Mouse (Mus musculus) small intestine, adult 2 months (tissue): ENCODE measurements around the gene Pax2. TPM values are rescaled to one million over a fixed set of nuclear protein-coding genes. Genes with fewer than 3 reads are reported as not detected.
A peak's percentile ranks its signal among the peaks of the same experiment; 100 is the strongest.

Source experiments
- H3K27ac ChIP-seq: fragments of 200-500 bp; 2 replicates; pipeline ENCODE4 v1.5.1; 2012; ENCODE audit warnings: low read depth, low read length, control low read depth, inconsistent platforms; ENCODE audit not compliant: insufficient read depth
- H3K27me3 ChIP-seq: fragments of 200-500 bp; 2 replicates; pipeline ENCODE4 v1.6.1; 2012; ENCODE audit warnings: mild to moderate bottlenecking, moderate library complexity, low read length, inconsistent platforms; ENCODE audit not compliant: control insufficient read depth, insufficient read depth
- H3K36me3 ChIP-seq: fragments of 200-500 bp; 2 replicates; pipeline ENCODE4 v1.6.1; 2012; ENCODE audit warnings: mild to moderate bottlenecking, low read length, control low read depth, inconsistent platforms; ENCODE audit not compliant: control insufficient read depth, insufficient read depth
- H3K4me1 ChIP-seq: fragments of 200-500 bp; 2 replicates; pipeline ENCODE4 v1.6.1; 2012; ENCODE audit warnings: low read length, inconsistent platforms, mixed read lengths; ENCODE audit not compliant: control insufficient read depth, insufficient read depth, insufficient read length
- H3K4me3 ChIP-seq: fragments of 200-500 bp; 2 replicates; pipeline ENCODE4 v1.5.1; 2012; ENCODE audit warnings: low read depth, mild to moderate bottlenecking, control low read depth, inconsistent platforms, low read length, moderate library complexity
- CTCF ChIP-seq: fragments of 200-500 bp; IDR thresholded peaks from 2 replicates; pipeline ENCODE4 v1.5.1; 2012; ENCODE audit warnings: low read depth, mild to moderate bottlenecking, control low read depth, inconsistent platforms, low read length, moderate library complexity, mixed read lengths; ENCODE audit not compliant: insufficient replicate concordance, insufficient read length; ENCODE audit errors: extremely low read depth
- POLR2A ChIP-seq: fragments of 200-500 bp; IDR thresholded peaks from 2 replicates; pipeline ENCODE4 v1.6.1; 2012; ENCODE audit warnings: low read depth, mild to moderate bottlenecking, control low read depth, inconsistent platforms, low read length, moderate library complexity
- WGBS: fragments of 180-500 bp; shearing (Covaris S2); methylation state at CpG from one replicate; pipeline ENCODE4 v1.1.7; 2018; 5-methylcytosine and 5-hydroxymethylcytosine counted together
- polyA plus RNA-seq: library from polyadenylated mRNA; depleted of rRNA; stranded (reverse); fragments of >200 nt; gene quantifications from 2 replicates; pipeline ENCODE4 v1.2.3, GENCODE M21; 2012; rRNA removed

Gene Pax2
- polyA plus RNA-seq, 1 experiment = not detected

DNA sequence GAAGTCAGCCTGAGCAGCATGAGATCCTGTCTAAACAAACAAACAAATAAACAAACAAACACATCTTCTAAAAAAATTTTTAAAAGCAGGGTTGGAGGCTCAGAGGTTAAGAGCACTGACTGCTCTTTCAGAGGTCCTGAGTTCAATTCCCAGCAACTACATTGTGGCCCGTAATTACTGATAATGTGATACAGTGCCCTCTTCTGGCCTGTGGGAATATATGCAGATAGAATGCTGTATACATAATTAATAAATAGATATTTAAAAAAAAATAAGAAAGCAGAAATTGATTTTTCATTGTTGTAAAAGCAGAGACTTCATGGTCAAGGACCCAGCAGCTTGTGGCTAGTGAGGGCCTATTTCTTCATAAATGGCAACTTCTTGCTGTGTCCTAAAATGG, 119.9 kb downstream of the Pax2 start:
- Histone ChIP-seq H3K27me3 (no peaks in the 10 kb centered on the region), H3K27ac (no peak overlapping the region), H3K36me3 (no peaks in the 10 kb centered on the region), H3K4me3 (no peak overlapping the region), H3K4me1 (no peaks in the 10 kb centered on the region)
- TF ChIP-seq CTCF (no peak), POLR2A (no peak)
- WGBS = 54% methylated on average over 1 of the region's 1 CpGs

- WGBS = 84% methylated on average over 7 of the region's 7 CpGs
- Histone ChIP-seq H3K27ac (no peak overlapping the region), H3K4me3 (no peak overlapping the region), H3K27me3 (no peaks in the 10 kb centered on the region), H3K4me1 (no peaks in the 10 kb centered on the region), H3K36me3 (no peaks in the 10 kb centered on the region)
- TF ChIP-seq CTCF (no peak), POLR2A (no peak)
Measured at GRCm38 (mm10) chr19:44876529-44876928, 120.7 kb downstream of the Pax2 start.

DNA sequence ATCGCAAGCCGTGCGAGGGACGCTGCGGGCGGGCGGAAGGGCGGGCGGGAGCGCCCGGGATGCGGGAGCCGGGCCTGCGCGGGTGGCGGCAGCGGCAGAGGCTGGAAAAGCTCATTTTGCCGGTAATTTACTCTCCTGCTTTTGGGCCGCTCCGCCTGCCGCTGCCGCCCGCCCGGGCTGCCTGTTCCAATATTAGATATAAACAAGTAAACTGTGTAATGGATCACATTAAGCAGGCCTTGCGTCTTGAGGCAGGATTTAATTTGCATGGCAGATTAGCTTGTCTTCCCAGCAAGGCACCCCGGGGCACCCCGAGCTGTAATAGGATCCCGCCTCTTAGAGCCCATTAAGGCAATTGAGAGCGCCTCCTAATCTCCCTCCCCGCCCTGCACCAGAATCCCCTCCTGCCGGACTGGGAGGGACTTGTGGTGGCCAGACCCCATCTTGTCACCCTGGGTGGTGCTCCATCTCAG, 126.7 kb downstream of the Pax2 start:
- WGBS = 5% methylated on average over 31 of the region's 31 CpGs
- Histone ChIP-seq H3K27ac (no peak overlapping the region), H3K4me1 (no peaks in the 10 kb centered on the region), H3K36me3 (no peaks in the 10 kb centered on the region), H3K27me3 (peaks cover 21% of the 10 kb centered on the region), H3K4me3 (peak overlapping the region; percentile 19; the same call in 1 of the 2 replicates)
- TF ChIP-seq CTCF = no peak
- TF ChIP-seq POLR2A = no peak

DNA sequence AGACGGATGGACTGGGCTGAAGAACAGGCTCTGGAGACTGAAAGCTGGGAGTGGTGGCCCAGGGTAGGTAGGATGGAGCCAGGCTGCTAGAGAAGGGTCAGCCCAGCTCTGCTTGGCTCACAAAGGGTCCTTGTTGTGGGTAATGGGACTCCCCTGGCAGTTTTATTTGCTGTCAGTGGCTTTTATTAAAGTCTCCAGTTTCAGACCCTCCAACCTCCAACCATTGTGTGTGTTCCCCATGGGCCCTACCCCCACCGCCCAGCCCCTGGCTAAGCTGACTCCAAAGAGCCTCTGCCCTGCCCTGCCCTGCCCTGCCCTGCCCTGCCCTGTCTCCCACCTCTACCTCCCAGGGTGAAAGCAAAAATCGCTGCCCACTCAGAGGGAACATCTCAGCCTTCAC, 128.5 kb downstream of the Pax2 start:
- Histone ChIP-seq H3K4me1 (no peaks in the 10 kb centered on the region), H3K27ac (no peak overlapping the region), H3K4me3 (no peak overlapping the region), H3K36me3 (no peaks in the 10 kb centered on the region), H3K27me3 (peaks cover 21% of the 10 kb centered on the region)
- TF ChIP-seq CTCF = no peak
- TF ChIP-seq POLR2A = no peak
- 36% methylated on average over 3 of the region's 3 CpGs for whole genome bisulfite sequencing

DNA sequence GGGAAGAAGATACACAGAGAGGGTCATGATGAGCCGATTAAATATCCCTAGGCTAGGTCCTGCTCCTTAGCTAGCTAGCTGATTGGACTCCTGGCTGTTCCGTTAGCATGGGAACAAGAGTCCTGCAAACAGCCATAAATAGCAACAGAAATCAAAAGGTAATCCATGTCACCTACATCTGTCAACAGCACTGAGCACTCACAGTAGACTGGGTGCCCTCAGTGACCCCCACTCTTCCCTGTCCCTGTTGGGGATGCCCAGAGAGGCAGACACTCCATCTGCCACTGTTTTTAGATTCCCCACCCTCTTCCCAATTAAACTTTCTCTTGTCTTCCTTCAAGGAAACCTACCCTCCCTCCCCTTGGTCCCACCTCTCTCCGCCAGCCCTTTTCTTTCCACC, 130.6 kb downstream of the Pax2 start:
- H3K4me3 ChIP-seq = no peak overlapping the region
- H3K36me3 ChIP-seq = no peaks in the 10 kb centered on the region
- TF ChIP-seq CTCF = no peak

More for the DNA sequence above, 130.6 kb downstream of the Pax2 start:
- peaks cover 21% of the 10 kb centered on the region for H3K27me3 ChIP-seq
- WGBS = 37% methylated on average over 3 of the region's 3 CpGs
- H3K4me1 ChIP-seq = no peaks in the 10 kb centered on the region
- no peak overlapping the region for H3K27ac ChIP-seq

Other genes with a start within 250 kb of the Pax2 start
- gene Sec31b, start 210.2 kb upstream of the Pax2 start, polyA plus RNA-seq = 1.3 and 1.5 TPM in 2 replicates
- gene Gm20538, start 203.2 kb upstream of the Pax2 start, polyA plus RNA-seq = not detected in 2 replicates
- gene Ndufb8, start 200.6 kb upstream of the Pax2 start, polyA plus RNA-seq = 811 and 895 TPM in 2 replicates
- gene Hif1an, start 193.2 kb upstream of the Pax2 start, polyA plus RNA-seq = 6.8 and 11.5 TPM in 2 replicates
- gene Slf2, start 175.1 kb downstream of the Pax2 start, polyA plus RNA-seq = 38.5 and 43.9 TPM in 2 replicates
- gene Sema4g, start 233.1 kb downstream of the Pax2 start, polyA plus RNA-seq = 139 and 344 TPM in 2 replicates
- 4.1 and 5.9 TPM in 2 replicates for gene Twnk, start 249.6 kb downstream of the Pax2 start, polyA plus RNA-seq